Mouse (Mus musculus) adipocyte (in vitro differentiated cells): Measurements from ENCODE around the gene Thap4.
"Not testable (repeated sequence)": the region's sequence is repeated elsewhere in the genome, so short reads cannot be mapped to it uniquely, and the experiment has no call there.

Experiments used
- DNase-seq: peaks from one replicate; pipeline ENCODE4 v3.0.0-alpha.2; 2016; ENCODE audit warnings: low spot score

Thap4 gene

DNA sequence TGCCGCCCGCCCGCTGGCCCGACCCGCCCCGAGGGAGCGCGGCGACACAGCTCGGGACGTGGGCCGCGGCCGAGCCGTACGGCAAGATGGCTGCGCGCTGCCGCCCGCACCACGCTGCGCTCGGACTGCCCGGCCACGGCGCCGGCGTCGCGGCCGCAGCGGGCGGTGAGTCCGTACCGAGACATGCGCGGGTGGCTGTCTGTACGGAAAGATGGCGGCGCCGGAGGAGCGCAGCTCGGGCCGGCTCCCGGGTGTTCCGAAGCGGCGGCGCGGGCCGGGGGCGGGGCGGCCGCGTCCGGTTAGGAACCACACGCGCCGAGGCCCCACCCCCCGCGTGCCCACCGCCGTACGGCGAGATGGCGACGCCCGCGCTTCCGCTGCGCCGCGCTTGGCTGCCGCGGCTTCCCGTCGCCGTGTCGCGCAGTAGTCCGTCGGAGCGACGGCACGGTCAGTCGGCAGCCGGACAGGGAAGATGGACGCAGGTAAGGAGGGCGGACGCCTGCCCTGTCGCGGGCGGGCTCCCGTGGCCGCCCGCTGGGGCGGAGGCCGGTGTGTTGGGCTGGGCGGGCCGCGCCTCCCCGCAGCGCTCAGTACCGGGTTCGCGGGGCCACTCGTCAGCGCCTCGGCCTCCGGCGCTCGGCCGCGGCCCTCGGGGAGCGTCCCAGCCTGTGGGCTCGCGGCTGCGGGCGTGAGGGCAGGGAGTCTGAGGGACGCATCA lies at the start of gene Thap4:
Gene Thap4 (minus strand): TSS at position 292 of the 718 bp plus-strand sequence.
- peak; percentile 91 for DNase-seq

DNA sequence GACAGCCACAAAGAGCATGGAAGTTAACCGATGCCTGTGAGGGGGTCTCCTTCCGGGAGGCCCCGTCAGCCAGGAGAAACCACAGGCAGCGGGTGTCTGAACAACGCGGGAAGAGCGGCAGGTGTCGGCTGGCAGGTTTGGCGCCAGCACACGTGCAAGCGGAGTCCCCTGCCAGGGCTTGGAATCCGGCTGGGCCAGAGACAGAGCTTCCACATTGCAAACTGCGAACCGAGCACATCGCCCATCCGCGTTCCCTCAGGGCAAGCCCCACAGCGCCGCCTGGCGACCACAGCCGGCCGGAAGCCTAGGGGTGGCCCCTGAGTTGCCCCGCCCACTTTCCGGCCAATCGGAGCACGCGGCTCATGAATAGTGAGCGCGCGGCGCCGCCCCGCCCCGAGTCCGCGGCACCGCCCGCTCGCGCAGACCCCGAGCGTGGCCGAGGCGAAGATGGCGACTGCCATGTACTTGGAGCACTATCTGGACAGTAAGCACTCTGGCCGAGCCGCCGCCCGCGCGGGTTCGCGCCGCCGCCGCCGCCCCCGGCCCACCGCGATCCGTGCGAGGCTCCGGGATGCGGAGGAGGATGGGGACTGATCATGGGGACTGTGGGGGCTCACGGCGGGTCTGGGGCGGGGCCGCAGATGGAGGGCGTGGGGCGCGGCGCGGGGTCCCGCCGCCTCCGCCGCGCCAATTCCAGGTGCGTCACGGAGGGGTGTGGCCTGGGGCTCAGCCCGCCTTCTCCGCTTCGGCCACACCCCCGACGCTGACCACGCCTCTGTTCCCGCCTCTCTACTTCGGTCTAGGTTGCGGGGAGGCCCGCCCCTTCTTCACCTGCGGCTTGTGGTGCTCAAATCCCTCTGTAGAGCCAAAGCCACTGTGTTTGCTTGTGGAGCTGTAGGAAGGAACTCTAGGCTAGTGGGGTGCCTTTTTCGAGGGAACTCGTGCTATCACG lies 49.2 kb upstream of the Thap4 start, which contains the start of gene Ing5:
Gene Ing5 (plus strand): TSS at position 410 of the 952 bp plus-strand sequence.
- DNase-seq, result peak; percentile 97

DNA sequence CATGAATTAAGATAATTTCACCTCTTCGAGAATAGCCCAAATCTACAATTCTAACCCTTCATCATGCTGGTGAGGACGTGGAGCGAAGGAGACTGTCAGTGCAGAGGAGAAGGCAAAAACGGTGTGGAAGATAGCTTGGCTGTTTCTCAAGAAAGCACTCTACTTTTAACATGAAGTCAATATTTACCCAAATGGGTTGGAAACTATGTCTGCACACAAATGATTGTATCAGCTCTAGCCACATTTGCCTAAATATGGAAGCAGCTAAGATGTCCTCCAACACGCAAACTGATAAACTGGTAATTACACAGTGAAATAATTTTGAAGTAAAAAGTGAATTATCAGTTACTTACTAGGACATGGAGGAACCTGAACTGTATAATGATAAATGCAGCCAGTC lies 48.1 kb upstream of the Thap4 start:
- DNase-seq, result peak; percentile 24

GRCm38 (mm10) chr1:93801741-93802238 lies 47.1 kb upstream of the Thap4 start, which contains the start of gene Dtymk:
Gene Dtymk, minus strand, starts transcription at chr1:93801934.
- peak; percentile 97 for DNase-seq

DNA sequence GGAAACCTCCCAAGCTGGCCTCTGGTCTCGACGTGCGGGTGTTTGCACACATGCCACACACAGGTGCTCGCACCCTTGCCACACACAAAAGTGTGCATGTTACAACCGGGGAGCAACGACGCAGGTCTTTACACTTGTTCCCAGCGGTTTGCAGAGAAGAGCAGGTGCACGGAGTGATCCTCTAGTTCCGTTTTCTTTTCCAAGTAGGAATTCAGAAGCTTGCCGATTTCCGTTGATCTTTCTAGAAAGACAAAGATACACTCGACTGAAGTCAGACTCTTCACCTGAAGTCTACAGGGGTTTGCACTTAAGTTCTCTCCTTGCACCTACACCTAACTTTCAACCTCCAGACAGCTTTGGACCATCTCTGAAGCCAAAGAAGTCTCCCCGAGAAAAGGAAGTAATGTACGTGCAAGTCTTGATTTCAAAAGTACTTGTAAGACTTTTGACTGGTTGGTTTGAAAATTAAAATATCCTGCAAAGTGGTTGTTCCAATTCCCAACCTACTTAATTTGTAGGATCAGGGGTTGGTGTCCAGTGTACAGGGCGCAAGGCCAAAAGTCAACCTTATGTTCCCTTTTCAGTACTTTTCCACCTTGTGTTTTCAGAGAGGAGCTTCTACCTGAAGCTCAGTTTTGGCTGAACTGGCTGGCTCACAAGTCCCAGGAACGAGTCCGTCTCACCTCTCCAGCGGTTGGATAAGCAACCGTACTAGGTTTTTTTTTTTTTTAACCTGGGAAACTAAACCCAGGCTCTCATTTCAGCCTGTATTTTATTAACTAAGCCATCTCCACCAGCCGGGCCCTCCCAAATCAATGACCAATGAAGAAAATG lies 46.2 kb upstream of the Thap4 start:
- DNase-seq, result no peak

GRCm38 (mm10) chr1:93795886-93796285 lies 41.2 kb upstream of the Thap4 start:
- no peak for DNase-seq

DNA sequence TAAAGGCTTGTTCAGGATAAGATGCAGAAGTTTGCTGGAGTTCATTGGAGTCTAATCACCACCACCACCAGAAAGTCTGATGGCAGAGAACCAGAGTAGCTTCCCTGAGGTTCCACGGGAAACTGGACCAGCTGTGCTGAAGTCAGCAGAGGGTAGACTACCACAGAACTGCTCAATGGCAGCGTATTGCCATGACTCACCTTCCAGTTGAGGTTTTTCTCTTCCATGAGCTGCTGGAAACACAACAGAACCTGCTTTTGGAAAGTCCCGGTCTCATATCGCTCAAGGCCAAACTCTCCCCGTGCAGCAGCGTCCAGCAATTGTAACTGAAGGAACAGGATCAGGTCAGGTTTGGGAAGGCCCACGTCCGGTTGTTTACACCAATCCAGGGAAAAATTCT lies 39.9 kb upstream of the Thap4 start:
- DNase-seq, result no peak

- DNase-seq, result no peak
These were observed 32.2 kb upstream of the Thap4 start for GRCm38 (mm10) chr1:93786912-93787311.

DNA sequence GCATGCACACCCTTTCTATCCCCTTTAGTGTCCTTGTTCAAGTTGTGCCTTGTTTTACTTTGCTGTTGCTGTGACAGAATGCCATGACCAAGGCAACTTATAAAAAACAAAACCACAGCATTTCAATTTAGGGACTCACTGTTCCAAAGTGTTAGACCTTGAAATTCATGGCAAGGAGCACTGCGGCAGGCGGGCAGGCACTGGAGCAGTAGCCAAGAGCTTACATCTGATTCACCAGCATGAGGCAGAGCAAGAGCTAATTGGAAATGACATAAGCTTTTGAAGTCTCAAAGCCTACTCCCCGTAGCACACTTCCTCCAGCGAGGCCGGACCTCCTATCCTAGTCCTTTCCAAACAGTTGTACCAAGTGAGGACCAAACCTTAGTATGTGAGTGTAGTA lies 22.0 kb upstream of the Thap4 start:
- DNase-seq, result no peak

- DNase-seq, result no peak
These were observed 15.2 kb upstream of the Thap4 start for GRCm38 (mm10) chr1:93769901-93770300.

- DNase-seq, result no peak
These were observed 12.9 kb upstream of the Thap4 start for GRCm38 (mm10) chr1:93767600-93767999.

DNA sequence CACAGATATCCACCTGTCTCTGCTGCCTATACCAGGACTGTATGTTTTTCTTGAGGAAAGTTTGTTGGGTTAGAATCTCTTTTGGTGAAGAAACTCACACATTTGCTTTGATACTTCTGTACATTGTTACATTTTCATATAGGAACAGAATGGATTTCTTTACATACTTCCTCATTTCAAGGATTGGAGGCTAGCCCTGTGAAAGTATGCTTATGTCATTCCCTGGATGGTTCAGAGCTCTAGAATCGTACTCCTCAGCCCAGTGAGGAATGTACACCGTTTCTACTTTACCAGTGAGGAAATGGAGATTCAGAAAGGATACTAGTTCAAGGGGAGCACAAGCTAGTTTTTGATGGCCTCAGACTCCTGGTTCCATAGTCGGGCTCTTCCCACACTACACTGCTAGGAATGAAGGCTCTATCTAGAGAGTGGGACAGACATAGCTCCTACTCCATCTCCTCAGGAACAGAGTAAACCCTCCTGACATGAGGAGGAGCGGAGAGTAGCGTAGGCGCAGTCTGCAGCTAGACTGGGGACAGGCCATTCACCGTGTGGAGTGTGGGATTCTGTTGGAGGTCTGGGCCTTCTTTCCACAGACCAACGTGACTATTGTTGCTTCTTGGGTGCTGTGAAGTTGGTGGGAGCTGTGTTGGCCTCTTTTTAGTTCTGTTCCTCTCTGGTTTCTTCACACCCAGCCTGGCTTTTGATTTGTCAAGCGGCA lies 10.4 kb upstream of the Thap4 start:
- no peak for DNase-seq

- DNase-seq, result not testable (repeated sequence)
These were observed 8.9 kb upstream of the Thap4 start for GRCm38 (mm10) chr1:93763531-93763930.

DNA sequence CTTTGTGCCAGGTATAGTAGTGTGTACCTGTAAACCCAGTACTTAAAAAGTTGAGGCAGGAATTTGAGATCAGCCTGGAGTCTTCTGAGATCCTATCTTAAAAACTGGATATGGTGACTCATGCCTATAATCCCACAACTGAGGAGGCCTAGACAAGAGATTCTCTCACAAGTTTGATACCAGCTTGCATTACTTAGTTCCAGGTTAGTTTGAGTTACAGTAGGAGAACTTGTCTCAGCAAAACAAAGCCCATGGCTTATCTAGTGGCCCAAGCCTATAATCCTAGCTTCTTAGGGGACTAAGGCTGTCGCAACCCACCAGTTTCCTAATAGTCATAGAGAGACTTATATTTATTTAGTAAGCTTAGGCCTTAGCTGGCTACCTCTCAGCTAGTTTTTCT lies 5.4 kb upstream of the Thap4 start:
- DNase-seq, result no peak

- no peak for DNase-seq
These were observed 1.5 kb upstream of the Thap4 start for GRCm38 (mm10) chr1:93756154-93756553.

DNA sequence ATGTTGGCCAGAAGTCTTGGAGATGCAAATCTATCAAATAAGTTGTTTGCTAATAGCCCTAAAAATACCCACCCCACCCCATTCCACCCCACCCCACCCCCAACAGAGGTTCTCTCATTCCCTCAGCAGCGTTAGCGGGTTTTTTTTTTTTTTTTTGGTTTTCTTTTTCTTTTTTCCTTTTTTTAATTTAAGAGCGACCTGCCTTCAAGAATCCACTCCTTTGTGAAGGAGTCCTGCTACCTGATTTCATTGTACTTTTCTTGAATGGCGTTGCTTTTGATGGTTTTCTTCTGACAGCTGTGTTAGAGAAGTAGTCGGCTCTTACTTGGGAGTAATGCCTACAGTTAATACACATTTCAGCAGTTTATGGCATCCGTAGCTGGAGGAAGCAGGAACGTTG lies 954 bp upstream of the Thap4 start:
- no peak for DNase-seq

DNA sequence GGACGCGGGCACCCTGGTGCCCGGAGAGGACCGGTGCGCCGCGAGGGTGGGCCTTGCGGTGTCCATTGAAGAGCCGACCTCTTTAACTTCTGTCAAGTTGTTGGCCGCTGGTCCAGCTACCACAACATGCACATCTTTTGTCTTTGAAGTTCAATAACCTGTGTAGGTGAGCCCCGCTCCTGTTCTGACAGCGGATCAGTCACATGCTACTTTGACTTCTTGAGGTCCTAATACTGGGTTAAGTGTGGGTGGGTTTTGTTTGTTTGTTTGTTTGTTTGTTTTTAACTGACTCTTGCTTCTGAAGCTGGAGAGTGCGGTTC lies 587 bp upstream of the Thap4 start:
- DNase-seq, result peak; percentile 22

- DNase-seq, result peak; percentile 26
These were observed 622 bp downstream of the Thap4 start for GRCm38 (mm10) chr1:93753911-93754572.

- no peak for DNase-seq
These were observed 3.4 kb downstream of the Thap4 start, which contains the start of gene Atg4b for GRCm38 (mm10) chr1:93751290-93751689. Gene Atg4b, plus strand, starts transcription at chr1:93751500.

- DNase-seq, result peak; percentile 49
These were observed 6.1 kb downstream of the Thap4 start for GRCm38 (mm10) chr1:93748539-93748938.

DNA sequence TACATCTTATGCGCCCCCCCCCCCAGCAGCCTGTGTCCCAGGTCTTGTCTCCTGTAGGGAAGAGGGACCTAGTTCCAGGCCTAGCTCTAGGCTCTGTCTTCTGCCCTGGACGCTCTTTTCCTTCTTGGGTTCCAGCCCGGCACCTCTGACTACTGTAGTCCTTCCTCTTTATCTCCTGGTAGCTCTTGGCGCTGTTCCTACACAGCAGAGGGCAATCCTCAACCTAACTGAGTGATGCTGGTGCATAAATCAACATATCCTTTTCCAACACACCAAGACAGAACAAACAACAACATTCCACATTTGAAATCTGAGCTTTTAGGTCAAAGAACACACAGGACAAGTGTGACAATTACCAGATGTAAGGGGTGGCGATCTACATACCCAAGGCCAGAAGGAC lies 8.5 kb downstream of the Thap4 start:
- peak; percentile 37 for DNase-seq
